Mouse (Mus musculus) small intestine, adult 2 months (tissue): ENCODE measurements around the gene Gm43064.

Source experiments
- CTCF ChIP-seq: fragments of 200-500 bp; IDR thresholded peaks from 2 replicates; pipeline ENCODE4 v1.5.1; 2012; ENCODE audit warnings: low read depth, mild to moderate bottlenecking, control low read depth, inconsistent platforms, low read length, moderate library complexity, mixed read lengths; ENCODE audit not compliant: insufficient replicate concordance, insufficient read length; ENCODE audit errors: extremely low read depth
- POLR2A ChIP-seq: fragments of 200-500 bp; IDR thresholded peaks from 2 replicates; pipeline ENCODE4 v1.6.1; 2012; ENCODE audit warnings: low read depth, mild to moderate bottlenecking, control low read depth, inconsistent platforms, low read length, moderate library complexity

GRCm38 (mm10) chr3:103836453-103836852 is 27.1 kb downstream of the Gm43064 start:
- no peak for TF ChIP-seq CTCF
- TF ChIP-seq POLR2A = no peak
